Mouse (Mus musculus) intestine, embryonic 14.5 days (tissue): ENCODE data around the gene Sf1. TPM values are rescaled to one million over a fixed set of nuclear protein-coding genes. Genes with fewer than 3 reads are reported as not detected.

Experiments used
- ATAC-seq: fragments of 200-750 bp; cut with Nextera tagmentation; replicated peaks from 2 replicates; pipeline ENCODE4 v1.8.0; 2017; ENCODE audit warnings: low read depth, moderate number of reproducible peaks, moderate TSS enrichment, moderate library complexity; ENCODE audit not compliant: low FRiP score, low TSS enrichment
- DNase-seq: peaks from one replicate; pipeline ENCODE4 v3.0.0-alpha.2; 2018; ENCODE audit warnings: low spot score
- H3K27ac ChIP-seq: fragments of 300-500 bp; sonication (generic); 2 replicates; pipeline ENCODE4 v1.5.1; 2014; ENCODE audit warnings: low read depth, mild to moderate bottlenecking, control low read depth
- H3K27me3 ChIP-seq: fragments of 300-500 bp; sonication (generic); replicated peaks from 2 replicates; pipeline ENCODE4 v1.6.1; 2014; ENCODE audit warnings: low read length, control low read depth; ENCODE audit not compliant: control insufficient read depth, insufficient read depth
- H3K36me3 ChIP-seq: fragments of 300-500 bp; sonication (generic); 2 replicates; pipeline ENCODE4 v1.6.1; 2014; ENCODE audit warnings: low read length, control low read depth; ENCODE audit not compliant: control insufficient read depth, insufficient read depth
- H3K4me1 ChIP-seq: fragments of 300-500 bp; sonication (generic); replicated peaks from 2 replicates; pipeline ENCODE4 v1.6.1; 2014; ENCODE audit warnings: low read length, control low read depth, mixed read lengths; ENCODE audit not compliant: control insufficient read depth, insufficient read depth
- H3K4me2 ChIP-seq: fragments of 300-500 bp; sonication (generic); 2 replicates; pipeline ENCODE4 v1.6.1; 2014; ENCODE audit warnings: low read length
- H3K4me3 ChIP-seq: fragments of 300-500 bp; sonication (generic); 2 replicates; pipeline ENCODE4 v1.5.1; 2014; ENCODE audit warnings: low read depth, low read length, control low read depth, mixed read lengths
- H3K9ac ChIP-seq: fragments of 300-500 bp; sonication (generic); 2 replicates; pipeline ENCODE4 v1.6.1; 2014; ENCODE audit warnings: mild to moderate bottlenecking, low read length
- H3K9me3 ChIP-seq: fragments of 300-500 bp; sonication (generic); 2 replicates; pipeline ENCODE4 v1.6.1; 2016; ENCODE audit warnings: low read length, control low read depth; ENCODE audit not compliant: control insufficient read depth
- WGBS: fragments of 180-500 bp; shearing (Covaris S2); extraction: QIAGEN DNeasy Blood & Tissue Kit; methylation state at CpG from one replicate; pipeline ENCODE4 v1.1.7; 2014; 5-methylcytosine and 5-hydroxymethylcytosine counted together
- polyA plus RNA-seq: library from polyadenylated mRNA; unstranded; fragments of >200 nt; fragmentation: Nextera tagmentation; extraction: Ambion mirVana; gene quantifications from 2 replicates; pipeline ENCODE4 v1.2.1, GENCODE M21; 2014

Gene Sf1
- polyA plus RNA-seq, 1 experiment from 2014 or later, result 143 TPM

DNA sequence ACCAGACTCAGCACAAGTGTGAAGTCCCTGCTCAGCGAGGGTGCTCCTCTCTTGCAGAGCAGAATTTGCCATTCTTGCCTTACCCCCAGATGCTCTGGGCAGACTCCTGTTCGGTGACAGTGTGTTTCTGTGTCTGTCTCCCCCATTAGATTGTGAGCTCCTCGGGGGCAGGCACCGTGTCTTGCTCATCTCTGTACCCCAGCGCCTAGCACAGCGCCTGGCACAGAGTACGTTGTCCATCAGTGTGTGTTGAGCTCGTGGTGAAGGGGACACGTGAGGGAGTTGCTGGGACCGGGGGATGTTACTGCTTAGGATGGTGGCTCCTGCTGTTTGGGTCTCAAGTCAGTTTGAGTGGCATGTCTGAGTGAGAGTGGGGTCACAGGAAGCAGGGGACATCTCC is 40.4 kb downstream of the Sf1 start:
- H3K9me3 ChIP-seq, result no peaks in the 10 kb centered on the region
- no peak overlapping the region for H3K4me3 ChIP-seq
- 77% methylated on average over 10 of the region's 10 CpGs for WGBS
- H3K9ac ChIP-seq, result no peak overlapping the region
- H3K36me3 ChIP-seq, result no peaks in the 10 kb centered on the region
- peaks cover 29% of the 10 kb centered on the region for H3K4me1 ChIP-seq
- no peak overlapping the region for H3K4me2 ChIP-seq
- H3K27ac ChIP-seq, result no peak overlapping the region
- ATAC-seq (no peak), DNase-seq (no peak)
- H3K27me3 ChIP-seq, result peaks cover 27% of the 10 kb centered on the region

DNA sequence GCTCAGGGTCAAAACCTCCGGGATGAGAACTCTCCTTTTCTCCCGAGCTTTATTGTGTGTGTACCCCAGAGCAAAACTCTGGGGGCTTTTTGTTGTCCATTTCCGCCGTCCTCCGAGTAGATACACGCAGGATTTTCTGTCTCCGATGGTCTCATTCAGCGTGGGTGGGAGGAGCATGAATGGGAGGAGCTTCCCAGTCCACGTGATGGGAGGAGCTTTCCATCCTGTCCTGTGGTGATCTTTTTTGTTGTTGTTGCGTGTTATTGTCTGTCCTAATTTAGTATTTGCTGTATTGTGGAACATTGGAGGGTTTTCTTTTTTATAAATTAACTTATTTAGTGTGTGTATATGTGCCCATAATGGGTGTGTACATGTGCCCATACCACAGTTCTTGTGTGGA is 41.9 kb downstream of the Sf1 start:
- ATAC-seq (no peak), DNase-seq (no peak)
- H3K4me2 ChIP-seq, result no peak overlapping the region
- H3K27ac ChIP-seq, result no peak overlapping the region
- peaks cover 19% of the 10 kb centered on the region for H3K4me1 ChIP-seq
- no peaks in the 10 kb centered on the region for H3K36me3 ChIP-seq
- no peaks in the 10 kb centered on the region for H3K9me3 ChIP-seq
- H3K4me3 ChIP-seq, result no peak overlapping the region
- WGBS, result 75% methylated on average over 10 of the region's 10 CpGs
- H3K27me3 ChIP-seq, result peaks cover 21% of the 10 kb centered on the region
- H3K9ac ChIP-seq, result no peak overlapping the region

DNA sequence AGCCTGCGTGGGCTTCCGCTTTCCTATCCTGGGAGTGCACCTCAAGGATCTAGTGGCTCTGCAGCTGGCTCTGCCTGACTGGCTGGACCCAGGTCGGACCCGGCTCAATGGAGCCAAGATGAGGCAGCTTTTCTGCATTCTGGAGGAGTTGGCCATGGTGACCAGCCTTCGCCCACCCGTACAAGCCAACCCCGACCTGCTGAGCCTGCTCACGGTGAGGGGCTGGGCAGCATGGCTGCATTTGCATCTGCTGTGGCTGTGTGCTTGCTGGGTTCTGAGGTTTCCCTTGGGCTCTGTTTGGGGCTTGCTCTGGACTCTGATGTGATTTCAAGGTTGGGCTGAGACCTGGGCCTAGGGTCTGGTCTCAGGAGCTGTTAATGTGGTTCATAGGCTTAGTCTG is 43.6 kb downstream of the Sf1 start:
- Histone ChIP-seq H3K9ac (no peak overlapping the region), H3K4me3 (no peak overlapping the region), H3K27ac (no peak overlapping the region), H3K4me1 (peaks cover 3% of the 10 kb centered on the region), H3K4me2 (no peak overlapping the region), H3K36me3 (no peaks in the 10 kb centered on the region), H3K27me3 (peaks cover 5% of the 10 kb centered on the region), H3K9me3 (no peaks in the 10 kb centered on the region)
- ATAC-seq, result no peak
- DNase-seq, result no peak
- 83% methylated on average over 8 of the region's 8 CpGs for WGBS

DNA sequence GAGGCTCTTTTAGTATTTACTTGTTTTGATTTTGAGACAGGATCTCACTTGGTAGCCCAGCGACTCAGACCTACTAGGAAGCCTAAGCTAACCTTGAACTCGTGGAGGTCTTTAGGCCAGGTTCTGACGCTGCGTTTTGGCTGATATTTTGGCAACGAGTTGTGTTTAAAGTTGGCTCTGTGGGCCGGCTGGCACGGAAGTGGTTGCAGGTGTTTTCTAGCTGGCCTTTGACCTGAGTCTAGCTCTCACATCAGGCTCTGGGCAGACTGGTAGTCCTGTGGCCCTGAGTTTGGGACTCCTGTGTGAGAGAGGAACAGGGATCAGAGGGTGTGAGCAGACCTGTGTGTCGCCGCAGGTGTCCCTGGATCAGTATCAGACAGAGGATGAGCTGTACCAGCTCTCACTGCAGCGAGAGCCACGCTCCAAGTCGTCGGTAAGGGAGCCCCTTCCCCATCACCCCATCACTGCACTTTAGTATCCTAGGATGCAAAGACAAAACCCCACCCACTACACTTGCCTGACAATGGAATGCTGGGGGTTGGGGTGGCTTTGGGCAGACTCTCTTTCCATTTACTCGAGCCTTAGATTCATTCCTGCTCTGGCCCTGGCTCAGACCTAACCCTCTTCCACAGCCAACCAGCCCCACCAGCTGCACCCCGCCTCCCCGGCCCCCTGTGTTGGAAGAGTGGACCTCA is 44.5 kb downstream of the Sf1 start:
- DNase-seq, result no peak
- 52% methylated on average over 16 of the region's 16 CpGs for WGBS
- Histone ChIP-seq H3K4me2 (no peak overlapping the region), H3K4me1 (no peaks in the 10 kb centered on the region), H3K9me3 (no peaks in the 10 kb centered on the region), H3K4me3 (no peak overlapping the region), H3K9ac (no peak overlapping the region), H3K36me3 (no peaks in the 10 kb centered on the region), H3K27me3 (0 out of 2 replicates have a peak, but pooled peaks cover 7% of the 10 kb centered on the region), H3K27ac (no peak overlapping the region)
- no peak for ATAC-seq

DNA sequence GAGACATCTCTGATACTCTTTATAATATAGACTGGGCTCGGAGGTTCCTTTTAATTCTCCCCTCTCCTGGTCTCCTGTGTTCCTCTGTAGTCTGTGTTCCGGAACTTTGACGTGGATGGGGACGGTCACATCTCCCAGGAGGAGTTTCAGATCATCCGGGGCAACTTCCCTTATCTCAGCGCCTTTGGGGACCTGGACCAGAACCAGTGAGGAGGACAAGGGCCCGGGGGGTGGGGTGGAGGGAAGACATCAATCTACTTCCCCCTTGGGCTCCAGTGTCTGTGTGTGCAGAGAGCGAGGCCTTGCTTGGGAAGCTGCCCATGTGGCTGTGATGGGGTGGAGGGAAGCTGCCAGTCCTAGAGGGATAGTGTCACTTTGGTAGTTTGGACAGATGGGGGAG is 45.3 kb downstream of the Sf1 start:
- whole genome bisulfite sequencing, result 77% methylated on average over 8 of the region's 8 CpGs
- H3K4me3 ChIP-seq, result no peak overlapping the region
- no peak for ATAC-seq

DNA sequence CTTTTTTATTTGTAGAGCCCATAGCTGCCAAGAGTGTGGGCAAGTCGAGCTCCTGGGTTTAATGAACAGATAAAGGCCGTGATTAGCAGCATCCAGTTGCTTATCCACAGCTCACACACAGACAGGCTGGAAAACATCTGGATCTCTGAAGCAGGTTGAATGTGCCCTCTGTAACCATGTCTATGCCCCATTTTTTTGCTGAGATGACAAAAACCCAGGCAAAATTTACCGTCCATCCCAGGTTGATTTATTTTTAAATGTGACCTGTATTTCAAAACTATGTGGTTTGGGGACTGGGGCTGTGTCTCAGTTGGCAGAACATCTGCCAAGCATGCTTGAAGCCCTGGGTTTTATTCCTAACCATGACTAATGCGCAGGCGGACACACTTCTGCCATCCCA is 45.7 kb downstream of the Sf1 start:
- Histone ChIP-seq H3K27ac (no peak overlapping the region), H3K27me3 (0 out of 2 replicates have a peak, but pooled peaks cover 7% of the 10 kb centered on the region), H3K36me3 (no peaks in the 10 kb centered on the region), H3K4me3 (no peak overlapping the region), H3K9ac (no peak overlapping the region), H3K4me2 (no peak overlapping the region), H3K4me1 (no peaks in the 10 kb centered on the region), H3K9me3 (no peaks in the 10 kb centered on the region)
- WGBS, result 85% methylated on average over 5 of the region's 5 CpGs
- ATAC-seq, result no peak
- DNase-seq, result no peak

More for the DNA sequence above, 45.3 kb downstream of the Sf1 start:
- H3K27ac ChIP-seq, result no peak overlapping the region
- no peaks in the 10 kb centered on the region for H3K4me1 ChIP-seq
- no peaks in the 10 kb centered on the region for H3K36me3 ChIP-seq
- 0 out of 2 replicates have a peak, but pooled peaks cover 10% of the 10 kb centered on the region for H3K27me3 ChIP-seq
- no peak overlapping the region for H3K4me2 ChIP-seq
- DNase-seq, result no peak
- no peak overlapping the region for H3K9ac ChIP-seq
- H3K9me3 ChIP-seq, result no peaks in the 10 kb centered on the region

DNA sequence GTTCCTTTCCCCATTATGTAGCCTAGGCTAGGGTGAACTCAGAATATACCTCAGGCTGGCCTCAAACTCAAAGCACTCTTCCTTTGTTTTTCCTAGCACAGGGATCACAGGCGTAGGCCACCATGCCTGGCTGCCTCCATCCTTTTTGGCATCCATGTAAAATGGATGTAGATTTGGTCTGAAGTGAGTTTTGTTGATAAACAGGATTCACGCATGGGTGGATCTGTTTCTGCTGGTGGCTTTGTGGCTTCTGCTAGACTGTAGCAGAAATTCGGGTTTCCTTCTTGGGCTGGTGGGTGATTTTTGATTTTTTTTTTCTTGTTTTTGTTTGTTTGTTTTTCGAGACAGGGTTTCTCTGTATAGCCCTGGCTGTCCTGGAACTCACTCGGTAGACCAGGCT is 46.4 kb downstream of the Sf1 start:
- DNase-seq, result no peak
- no peak overlapping the region for H3K4me3 ChIP-seq
- H3K9ac ChIP-seq, result no peak overlapping the region
- no peaks in the 10 kb centered on the region for H3K4me1 ChIP-seq
- H3K9me3 ChIP-seq, result no peaks in the 10 kb centered on the region
- no peaks in the 10 kb centered on the region for H3K36me3 ChIP-seq
- WGBS, result 86% methylated on average over 5 of the region's 5 CpGs
- no peak for ATAC-seq
- H3K4me2 ChIP-seq, result no peak overlapping the region
- H3K27ac ChIP-seq, result no peak overlapping the region
- H3K27me3 ChIP-seq, result 0 out of 2 replicates have a peak, but pooled peaks cover 7% of the 10 kb centered on the region

DNA sequence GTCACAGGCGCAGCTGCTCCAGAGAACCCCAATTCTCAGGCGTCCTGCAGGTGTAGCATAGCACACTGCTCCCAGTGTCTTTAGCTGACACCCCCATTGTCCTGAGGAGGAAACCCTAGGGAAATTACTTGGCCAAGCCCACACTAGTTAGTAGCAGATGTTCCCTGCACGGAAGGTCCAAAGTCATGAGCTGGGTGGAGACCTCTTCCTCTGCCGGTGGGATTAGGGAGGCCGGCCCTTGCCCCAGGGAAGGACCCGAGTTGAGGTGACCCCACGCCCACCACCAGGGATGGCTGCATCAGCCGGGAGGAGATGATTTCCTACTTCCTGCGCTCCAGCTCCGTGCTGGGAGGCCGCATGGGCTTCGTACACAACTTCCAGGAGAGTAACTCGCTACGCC is 49.3 kb downstream of the Sf1 start:
- no peak overlapping the region for H3K27ac ChIP-seq
- WGBS, result 50% methylated on average over 14 of the region's 14 CpGs
- no peak overlapping the region for H3K9ac ChIP-seq
- no peak overlapping the region for H3K4me2 ChIP-seq
- no peak overlapping the region for H3K4me3 ChIP-seq
- DNase-seq, result no peak
- 0 out of 2 replicates have a peak, but pooled peaks cover 6% of the 10 kb centered on the region for H3K4me1 ChIP-seq
- H3K36me3 ChIP-seq, result no peaks in the 10 kb centered on the region
- no peaks in the 10 kb centered on the region for H3K9me3 ChIP-seq
- ATAC-seq, result no peak
- H3K27me3 ChIP-seq, result peaks cover 7% of the 10 kb centered on the region

DNA sequence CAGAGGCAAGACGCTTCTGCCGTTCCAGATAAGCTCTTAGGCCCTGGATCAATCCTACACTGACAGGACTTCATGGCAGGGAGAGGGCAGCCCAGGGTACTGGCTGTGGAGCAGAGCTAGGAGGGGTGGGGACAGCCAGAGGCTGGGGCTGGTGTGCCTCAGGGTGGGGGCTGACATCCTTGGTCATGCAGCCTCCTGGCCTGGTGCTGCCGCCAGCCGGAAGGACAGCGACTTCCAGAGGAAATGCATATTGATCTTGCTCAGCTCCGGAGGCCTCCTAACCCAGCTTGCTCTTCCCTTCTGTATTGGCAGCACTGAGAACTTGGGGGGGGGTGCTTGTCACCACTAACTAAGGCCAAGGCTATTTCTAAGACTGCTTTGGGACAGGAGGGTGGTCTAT is 52.0 kb downstream of the Sf1 start:
- Histone ChIP-seq H3K4me2 (no peak overlapping the region), H3K36me3 (no peaks in the 10 kb centered on the region), H3K4me3 (no peak overlapping the region), H3K27me3 (peaks cover 32% of the 10 kb centered on the region), H3K27ac (no peak overlapping the region), H3K4me1 (0 out of 2 replicates have a peak, but pooled peaks cover 6% of the 10 kb centered on the region), H3K9me3 (no peaks in the 10 kb centered on the region), H3K9ac (no peak overlapping the region)
- WGBS, result 40% methylated on average over 6 of the region's 6 CpGs
- DNase-seq, result no peak
- no peak for ATAC-seq
